Mouse (Mus musculus) olfactory bulb, adult 2 months (tissue): ENCODE data around the gene Ado.

Experiments
- CTCF ChIP-seq: fragments of 200-500 bp; IDR thresholded peaks from 2 replicates; pipeline ENCODE4 v1.5.1; 2012; ENCODE audit warnings: low read depth, mild to moderate bottlenecking, low read length, moderate library complexity; ENCODE audit not compliant: insufficient read depth
- POLR2A ChIP-seq: fragments of 200-500 bp; IDR thresholded peaks from 2 replicates; pipeline ENCODE4 v1.6.1; 2012; ENCODE audit warnings: mild to moderate bottlenecking, low read depth, low read length, moderate library complexity; ENCODE audit not compliant: insufficient read depth

- TF ChIP-seq CTCF (no peak), POLR2A (no peak)
Measured at GRCm38 (mm10) chr10:67538585-67539400, 10.0 kb downstream of the Ado start.
